Mouse (Mus musculus): Measurements from ENCODE around the gene Tmsb4x. TPM values are rescaled to one million over a fixed set of nuclear protein-coding genes. Genes with fewer than 3 reads are reported as not detected.
A peak's percentile ranks its signal among the peaks of the same experiment; 100 is the strongest.

The Tmsb4x gene
- 4,994 and 5,532 TPM in 2 replicates for polyA plus RNA-seq (2015; fragmentation: Nextera tagmentation; extraction: Ambion mirVana)

GRCm38 (mm10) chrX:167208978-167209754, at the start of gene Tmsb4x:
TSS of gene Tmsb4x (minus strand) at chrX:167209315.
- Histone ChIP-seq H3K27ac (replicated peaks) (peak within 1 kb of the TSS; percentile 94), H3K4me1 (replicated peaks) (peaks cover 15% of the 10 kb centered on the region), H3K4me3 (peak within 1 kb of the TSS; percentile 55), H3K4me2 (peak within 1 kb of the TSS; percentile 48), H3K27me3 (no peaks in the 10 kb centered on the region), H3K9me3 (no peaks in the 10 kb centered on the region), H3K36me3 (no peaks in the 10 kb centered on the region), H3K9ac (peak within 1 kb of the TSS; percentile 78)
- peak; percentile 91 for ATAC-seq (ENCODE audit: low FRiP score, low read depth)
- 20% methylated on average over 39 of the region's 39 CpGs for WGBS

- Histone ChIP-seq H3K4me2 (no peak overlapping the region), H3K27ac (replicated peaks) (no peak overlapping the region), H3K27me3 (0 out of 2 replicates have a peak, but pooled peaks cover 6% of the 10 kb centered on the region), H3K9ac (no peak overlapping the region), H3K4me1 (replicated peaks) (no peaks in the 10 kb centered on the region), H3K36me3 (no peaks in the 10 kb centered on the region), H3K4me3 (no peak overlapping the region), H3K9me3 (no peaks in the 10 kb centered on the region)
- no peak for ATAC-seq (ENCODE audit: low FRiP score, low read depth)
- WGBS = 90% methylated on average over 3 of the region's 3 CpGs
Observed at GRCm38 (mm10) chrX:167241736-167242135, 32.6 kb upstream of the Tmsb4x start.

DNA sequence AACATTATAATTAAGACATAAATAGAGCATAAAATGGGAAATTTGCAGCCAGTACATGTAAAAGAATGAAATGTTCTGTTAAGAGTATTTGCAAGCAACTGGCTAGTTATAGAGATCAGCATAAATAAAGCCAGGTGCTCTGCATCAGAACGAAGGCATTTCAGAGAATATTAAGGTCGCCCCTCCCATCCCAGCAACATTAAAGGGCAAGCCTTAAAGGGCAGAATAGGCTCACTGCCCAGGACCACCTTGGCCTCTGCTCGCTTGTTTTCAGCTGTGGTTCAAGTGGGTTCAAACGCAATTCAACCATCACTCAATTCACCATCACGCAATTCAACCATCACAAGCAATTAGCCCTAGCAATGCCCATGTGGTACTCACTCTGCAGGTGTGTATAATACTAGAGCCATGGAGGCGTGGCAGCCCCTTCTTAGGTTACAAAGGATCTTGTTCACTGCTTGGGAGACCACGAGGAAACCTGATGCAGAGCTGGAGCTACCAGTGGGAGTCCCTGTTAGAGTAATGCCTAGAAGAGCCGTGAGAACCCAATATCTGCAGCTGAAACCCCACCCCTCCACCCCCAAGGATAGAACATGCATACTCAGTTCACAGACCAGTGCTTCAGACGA, 30.3 kb upstream of the Tmsb4x start:
- Histone ChIP-seq H3K9ac (no peak overlapping the region), H3K4me3 (no peak overlapping the region), H3K27me3 (peaks cover 9% of the 10 kb centered on the region; the same call in 1 of the 2 replicates), H3K4me2 (no peak overlapping the region), H3K27ac (replicated peaks) (no peak overlapping the region), H3K9me3 (no peaks in the 10 kb centered on the region), H3K36me3 (no peaks in the 10 kb centered on the region), H3K4me1 (replicated peaks) (no peaks in the 10 kb centered on the region)
- WGBS = 70% methylated on average over 9 of the region's 9 CpGs
- no peak for ATAC-seq (ENCODE audit: low FRiP score, low read depth)

GRCm38 (mm10) chrX:167233104-167233687, 24.1 kb upstream of the Tmsb4x start:
- H3K27me3 ChIP-seq = peaks cover 10% of the 10 kb centered on the region; the same call in 1 of the 2 replicates
- no peaks in the 10 kb centered on the region for H3K9me3 ChIP-seq
- no peak overlapping the region for H3K9ac ChIP-seq
- peak; percentile 79 for ATAC-seq (ENCODE audit: low FRiP score, low read depth)
- no peak overlapping the region for H3K27ac ChIP-seq (replicated peaks)
- no peaks in the 10 kb centered on the region for H3K36me3 ChIP-seq
- H3K4me3 ChIP-seq = no peak overlapping the region
- WGBS = 38% methylated on average over 9 of the region's 9 CpGs
- H3K4me1 ChIP-seq (replicated peaks) = 0 out of 2 replicates have a peak, but pooled peaks cover 4% of the 10 kb centered on the region
- peak overlapping the region; percentile 27; the same call in 1 of the 2 replicates for H3K4me2 ChIP-seq

DNA sequence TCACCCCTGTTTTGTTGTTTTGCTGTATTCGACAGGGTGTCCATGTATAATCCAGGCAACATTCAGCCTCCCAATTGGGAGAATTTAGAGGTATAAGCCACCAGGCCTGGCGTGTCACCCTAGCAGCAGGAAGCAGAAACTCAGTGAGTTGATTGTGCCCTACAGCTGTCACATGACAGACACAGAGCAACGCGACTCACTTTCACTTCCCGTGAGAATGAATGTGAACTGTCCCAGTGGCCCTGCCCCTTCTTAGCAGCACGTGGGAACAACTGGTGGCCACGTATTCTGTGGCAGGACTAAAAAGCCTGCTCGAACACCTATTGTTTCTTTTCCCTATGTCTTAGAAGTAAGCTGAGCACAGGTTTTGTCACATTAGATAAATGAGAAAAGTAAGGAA, 22.0 kb upstream of the Tmsb4x start:
- Histone ChIP-seq H3K27ac (replicated peaks) (no peak overlapping the region), H3K4me3 (no peak overlapping the region), H3K9me3 (no peaks in the 10 kb centered on the region), H3K36me3 (no peaks in the 10 kb centered on the region), H3K27me3 (peaks cover 8% of the 10 kb centered on the region; the same call in 1 of the 2 replicates), H3K9ac (no peak overlapping the region), H3K4me2 (no peak overlapping the region), H3K4me1 (replicated peaks) (0 out of 2 replicates have a peak, but pooled peaks cover 4% of the 10 kb centered on the region)
- WGBS = 53% methylated on average over 8 of the region's 8 CpGs
- no peak for ATAC-seq (ENCODE audit: low FRiP score, low read depth)

GRCm38 (mm10) chrX:167229819-167230218, 20.7 kb upstream of the Tmsb4x start:
- Histone ChIP-seq H3K4me3 (no peak overlapping the region), H3K4me2 (no peak overlapping the region), H3K27ac (replicated peaks) (no peak overlapping the region), H3K27me3 (peaks cover 8% of the 10 kb centered on the region; the same call in 1 of the 2 replicates), H3K9me3 (no peaks in the 10 kb centered on the region), H3K9ac (no peak overlapping the region), H3K4me1 (replicated peaks) (0 out of 2 replicates have a peak, but pooled peaks cover 4% of the 10 kb centered on the region), H3K36me3 (no peaks in the 10 kb centered on the region)
- no peak for ATAC-seq (ENCODE audit: low FRiP score, low read depth)
- 59% methylated on average over 1 of the region's 1 CpGs for WGBS

- 0 out of 2 replicates have a peak, but pooled peaks cover 4% of the 10 kb centered on the region for H3K27me3 ChIP-seq
- H3K27ac ChIP-seq (replicated peaks) = no peak overlapping the region
- 36% methylated on average over 6 of the region's 6 CpGs for WGBS
- H3K9ac ChIP-seq = no peak overlapping the region
- 0 out of 2 replicates have a peak, but pooled peaks cover 4% of the 10 kb centered on the region for H3K4me1 ChIP-seq (replicated peaks)
- no peaks in the 10 kb centered on the region for H3K36me3 ChIP-seq
- ATAC-seq (ENCODE audit: low FRiP score, low read depth) = no peak
- H3K4me2 ChIP-seq = no peak overlapping the region
- H3K4me3 ChIP-seq = no peak overlapping the region
- no peaks in the 10 kb centered on the region for H3K9me3 ChIP-seq
Observed at GRCm38 (mm10) chrX:167229206-167229605, 20.1 kb upstream of the Tmsb4x start.

- 93% methylated on average over 6 of the region's 6 CpGs for WGBS
Observed at GRCm38 (mm10) chrX:167227756-167228155, 18.6 kb upstream of the Tmsb4x start.

DNA sequence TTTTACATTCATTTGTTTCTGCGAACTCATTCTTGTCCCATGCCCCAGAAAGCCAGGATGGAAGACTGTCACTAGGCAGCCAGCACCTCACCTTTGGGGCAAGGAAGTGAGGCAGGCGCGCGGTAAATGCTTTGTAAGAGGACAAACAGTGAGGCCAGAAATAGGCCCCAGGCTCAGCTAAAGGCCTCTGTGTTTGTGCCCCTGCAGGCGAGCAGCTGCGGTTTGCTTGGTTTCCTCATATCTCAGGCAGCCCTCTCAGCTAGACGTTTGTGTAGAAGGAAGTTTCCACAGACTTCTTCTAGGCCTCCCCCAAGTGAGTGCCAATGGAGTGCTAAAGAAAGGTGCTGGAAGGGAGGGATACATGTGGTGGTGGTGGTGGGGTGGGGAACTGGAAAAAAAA, 18.0 kb upstream of the Tmsb4x start:
- H3K4me2 ChIP-seq = no peak overlapping the region
- no peak overlapping the region for H3K9ac ChIP-seq
- no peak for ATAC-seq (ENCODE audit: low FRiP score, low read depth)
- no peak overlapping the region for H3K4me3 ChIP-seq
- no peaks in the 10 kb centered on the region for H3K27me3 ChIP-seq
- no peak overlapping the region for H3K27ac ChIP-seq (replicated peaks)
- no peaks in the 10 kb centered on the region for H3K4me1 ChIP-seq (replicated peaks)
- no peaks in the 10 kb centered on the region for H3K36me3 ChIP-seq
- H3K9me3 ChIP-seq = no peaks in the 10 kb centered on the region
- WGBS = 81% methylated on average over 7 of the region's 7 CpGs

More at GRCm38 (mm10) chrX:167227756-167228155, 18.6 kb upstream of the Tmsb4x start:
- Histone ChIP-seq H3K9ac (no peak overlapping the region), H3K4me1 (replicated peaks) (no peaks in the 10 kb centered on the region), H3K4me3 (no peak overlapping the region), H3K9me3 (no peaks in the 10 kb centered on the region), H3K27ac (replicated peaks) (no peak overlapping the region), H3K4me2 (no peak overlapping the region), H3K27me3 (no peaks in the 10 kb centered on the region), H3K36me3 (no peaks in the 10 kb centered on the region)
- no peak for ATAC-seq (ENCODE audit: low FRiP score, low read depth)

- no peaks in the 10 kb centered on the region for H3K27me3 ChIP-seq
- no peaks in the 10 kb centered on the region for H3K9me3 ChIP-seq
- WGBS = 94% methylated on average over 5 of the region's 5 CpGs
- H3K9ac ChIP-seq = no peak overlapping the region
- H3K4me1 ChIP-seq (replicated peaks) = no peaks in the 10 kb centered on the region
- no peaks in the 10 kb centered on the region for H3K36me3 ChIP-seq
- ATAC-seq (ENCODE audit: low FRiP score, low read depth) = no peak
- H3K4me3 ChIP-seq = no peak overlapping the region
- H3K27ac ChIP-seq (replicated peaks) = no peak overlapping the region
- H3K4me2 ChIP-seq = no peak overlapping the region
Observed at GRCm38 (mm10) chrX:167226570-167226969, 17.5 kb upstream of the Tmsb4x start.

- Histone ChIP-seq H3K27ac (replicated peaks) (peak overlapping the region; percentile 48; the same call in 1 of the 2 replicates), H3K4me3 (no peak overlapping the region), H3K27me3 (no peaks in the 10 kb centered on the region), H3K4me1 (replicated peaks) (peaks cover 8% of the 10 kb centered on the region; the same call in 1 of the 2 replicates), H3K36me3 (no peaks in the 10 kb centered on the region), H3K4me2 (peak overlapping the region; percentile 33; the same call in 1 of the 2 replicates), H3K9me3 (no peaks in the 10 kb centered on the region), H3K9ac (no peak overlapping the region)
- peak; percentile 60; the same call in 1 of the 2 replicates for ATAC-seq (ENCODE audit: low FRiP score, low read depth)
- 21% methylated on average over 8 of the region's 8 CpGs for WGBS
Observed at GRCm38 (mm10) chrX:167212707-167213106, 3.6 kb upstream of the Tmsb4x start.

Measured in hindbrain, embryonic 15.5 days (tissue).